Mouse (Mus musculus): ENCODE results near the gene Gla. TPM values are rescaled to one million over a fixed set of nuclear protein-coding genes. Genes with fewer than 3 reads are reported as not detected.

Gene Gla
- polyA plus RNA-seq, 1 experiment from 2014 or later, result 4.5 TPM

GRCm38 (mm10) chrX:134628200-134628599 lies 27.3 kb upstream of the Gla start:
- ATAC-seq (ENCODE audit: low read depth), result no peak
- no peaks in the 10 kb centered on the region for H3K4me1 ChIP-seq (ENCODE audit: control insufficient read depth, low read depth, low read length)
- H3K27ac ChIP-seq (ENCODE audit: low read length), result no peak overlapping the region
- no peak overlapping the region for H3K4me2 ChIP-seq (ENCODE audit: low read depth, low read length)
- H3K4me3 ChIP-seq (ENCODE audit: low read depth, low read length), result no peak overlapping the region
- no peaks in the 10 kb centered on the region for H3K27me3 ChIP-seq (ENCODE audit: control insufficient read depth, insufficient read depth, low read depth, low read length)
- 25% methylated on average over 2 of the region's 2 CpGs for whole genome bisulfite sequencing (ENCODE audit: insufficient replicate concordance)
- no peaks in the 10 kb centered on the region for H3K9me3 ChIP-seq (replicated peaks; ENCODE audit: control insufficient read depth, low read length)
- no peak overlapping the region for H3K9ac ChIP-seq (ENCODE audit: low read depth, low read length)
- H3K36me3 ChIP-seq (ENCODE audit: control insufficient read depth, insufficient read depth), result no peaks in the 10 kb centered on the region

GRCm38 (mm10) chrX:134623350-134623749 lies 22.4 kb upstream of the Gla start:
- Histone ChIP-seq H3K27me3 (ENCODE audit: control insufficient read depth, insufficient read depth, low read depth, low read length) (no peaks in the 10 kb centered on the region), H3K9me3 (replicated peaks; ENCODE audit: control insufficient read depth, low read length) (no peaks in the 10 kb centered on the region), H3K4me1 (ENCODE audit: control insufficient read depth, low read depth, low read length) (no peaks in the 10 kb centered on the region), H3K36me3 (ENCODE audit: control insufficient read depth, insufficient read depth) (no peaks in the 10 kb centered on the region), H3K9ac (ENCODE audit: low read depth, low read length) (no peak overlapping the region), H3K27ac (ENCODE audit: low read length) (no peak overlapping the region), H3K4me2 (ENCODE audit: low read depth, low read length) (no peak overlapping the region), H3K4me3 (ENCODE audit: low read depth, low read length) (no peak overlapping the region)
- no peak for ATAC-seq (ENCODE audit: low read depth)
- WGBS (ENCODE audit: insufficient replicate concordance), result 65% methylated on average over 4 of the region's 4 CpGs

DNA sequence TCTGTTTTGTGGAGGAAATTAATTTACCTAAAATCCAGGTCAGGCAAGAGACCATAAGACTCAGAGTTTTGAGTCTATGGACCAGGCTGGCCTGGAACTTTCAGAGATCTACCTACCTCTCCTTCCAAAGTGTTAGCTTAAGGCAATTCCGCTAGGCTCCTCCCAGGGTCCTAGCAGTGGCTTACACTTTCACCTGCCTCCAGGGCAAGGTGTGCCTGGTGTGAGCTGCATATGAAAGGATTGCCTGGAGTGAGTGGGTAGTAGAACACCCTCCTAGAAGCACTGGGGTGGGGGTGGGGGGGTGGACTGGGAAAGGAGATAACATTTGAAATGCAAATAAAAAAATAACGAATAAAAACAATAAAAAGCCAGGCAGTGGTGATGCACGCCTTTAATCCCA lies 20.8 kb upstream of the Gla start:
- H3K9ac ChIP-seq (ENCODE audit: low read depth, low read length), result no peak overlapping the region
- no peak for ATAC-seq (ENCODE audit: low read depth)
- WGBS (ENCODE audit: insufficient replicate concordance), result 58% methylated on average over 3 of the region's 3 CpGs

DNA sequence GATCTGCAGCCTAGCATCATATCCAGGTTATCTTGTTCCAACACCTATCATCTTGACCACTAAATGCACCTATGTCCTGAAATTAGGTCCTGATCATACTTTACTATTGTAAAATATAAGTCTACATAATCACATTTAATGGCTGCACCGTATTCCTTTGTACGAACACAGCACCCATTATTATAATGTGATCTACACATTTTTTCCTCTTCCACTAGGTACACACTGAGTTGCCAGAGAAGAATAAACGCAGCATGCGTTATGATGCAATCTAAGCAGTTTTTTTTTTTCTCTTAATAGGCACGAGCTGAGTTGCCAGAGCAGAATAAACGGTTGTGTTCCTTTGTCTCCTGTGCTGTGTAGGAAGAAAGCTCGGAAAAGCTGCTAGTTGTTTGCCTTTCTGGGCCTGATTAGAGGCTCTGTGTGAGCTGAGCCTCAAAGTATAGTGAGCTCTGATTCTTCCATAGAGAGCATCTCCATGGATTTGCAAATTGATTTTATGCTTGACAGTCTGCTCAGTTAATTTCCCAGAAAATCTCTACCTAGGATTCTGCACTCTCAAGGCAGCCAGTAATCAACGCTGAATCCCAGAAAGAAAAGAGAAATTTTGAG lies 19.4 kb upstream of the Gla start:
- no peaks in the 10 kb centered on the region for H3K9me3 ChIP-seq (replicated peaks; ENCODE audit: control insufficient read depth, low read length)
- no peak for ATAC-seq (ENCODE audit: low read depth)
- H3K4me2 ChIP-seq (ENCODE audit: low read depth, low read length), result no peak overlapping the region
- WGBS (ENCODE audit: insufficient replicate concordance), result 57% methylated on average over 8 of the region's 8 CpGs
- H3K27ac ChIP-seq (ENCODE audit: low read length), result no peak overlapping the region
- H3K4me1 ChIP-seq (ENCODE audit: control insufficient read depth, low read depth, low read length), result no peaks in the 10 kb centered on the region
- no peaks in the 10 kb centered on the region for H3K27me3 ChIP-seq (ENCODE audit: control insufficient read depth, insufficient read depth, low read depth, low read length)
- H3K4me3 ChIP-seq (ENCODE audit: low read depth, low read length), result no peak overlapping the region
- H3K36me3 ChIP-seq (ENCODE audit: control insufficient read depth, insufficient read depth), result no peaks in the 10 kb centered on the region
- H3K9ac ChIP-seq (ENCODE audit: low read depth, low read length), result no peak overlapping the region

More for the DNA sequence above, 20.8 kb upstream of the Gla start:
- no peak overlapping the region for H3K27ac ChIP-seq (ENCODE audit: low read length)
- H3K4me2 ChIP-seq (ENCODE audit: low read depth, low read length), result no peak overlapping the region
- H3K4me3 ChIP-seq (ENCODE audit: low read depth, low read length), result no peak overlapping the region
- no peaks in the 10 kb centered on the region for H3K36me3 ChIP-seq (ENCODE audit: control insufficient read depth, insufficient read depth)
- H3K9me3 ChIP-seq (replicated peaks; ENCODE audit: control insufficient read depth, low read length), result no peaks in the 10 kb centered on the region
- H3K27me3 ChIP-seq (ENCODE audit: control insufficient read depth, insufficient read depth, low read depth, low read length), result no peaks in the 10 kb centered on the region
- H3K4me1 ChIP-seq (ENCODE audit: control insufficient read depth, low read depth, low read length), result no peaks in the 10 kb centered on the region

GRCm38 (mm10) chrX:134619695-134620094 lies 18.8 kb upstream of the Gla start:
- Histone ChIP-seq H3K4me3 (ENCODE audit: low read depth, low read length) (no peak overlapping the region), H3K4me2 (ENCODE audit: low read depth, low read length) (no peak overlapping the region), H3K27ac (ENCODE audit: low read length) (no peak overlapping the region), H3K4me1 (ENCODE audit: control insufficient read depth, low read depth, low read length) (no peaks in the 10 kb centered on the region), H3K36me3 (ENCODE audit: control insufficient read depth, insufficient read depth) (no peaks in the 10 kb centered on the region), H3K9me3 (replicated peaks; ENCODE audit: control insufficient read depth, low read length) (no peaks in the 10 kb centered on the region), H3K9ac (ENCODE audit: low read depth, low read length) (no peak overlapping the region), H3K27me3 (ENCODE audit: control insufficient read depth, insufficient read depth, low read depth, low read length) (no peaks in the 10 kb centered on the region)
- no peak for ATAC-seq (ENCODE audit: low read depth)
- WGBS (ENCODE audit: insufficient replicate concordance), result 50% methylated on average over 9 of the region's 9 CpGs

- no peaks in the 10 kb centered on the region for H3K27me3 ChIP-seq (ENCODE audit: control insufficient read depth, insufficient read depth, low read depth, low read length)
- no peaks in the 10 kb centered on the region for H3K36me3 ChIP-seq (ENCODE audit: control insufficient read depth, insufficient read depth)
- no peak for ATAC-seq (ENCODE audit: low read depth)
- WGBS (ENCODE audit: insufficient replicate concordance), result 37% methylated on average over 2 of the region's 2 CpGs
- H3K27ac ChIP-seq (ENCODE audit: low read length), result no peak overlapping the region
- no peak overlapping the region for H3K4me3 ChIP-seq (ENCODE audit: low read depth, low read length)
- no peak overlapping the region for H3K4me2 ChIP-seq (ENCODE audit: low read depth, low read length)
- H3K4me1 ChIP-seq (ENCODE audit: control insufficient read depth, low read depth, low read length), result peaks cover 3% of the 10 kb centered on the region; the same call in 1 of the 2 replicates
- no peak overlapping the region for H3K9ac ChIP-seq (ENCODE audit: low read depth, low read length)
- H3K9me3 ChIP-seq (replicated peaks; ENCODE audit: control insufficient read depth, low read length), result no peaks in the 10 kb centered on the region
Measured at GRCm38 (mm10) chrX:134614306-134614705, 13.4 kb upstream of the Gla start.

DNA sequence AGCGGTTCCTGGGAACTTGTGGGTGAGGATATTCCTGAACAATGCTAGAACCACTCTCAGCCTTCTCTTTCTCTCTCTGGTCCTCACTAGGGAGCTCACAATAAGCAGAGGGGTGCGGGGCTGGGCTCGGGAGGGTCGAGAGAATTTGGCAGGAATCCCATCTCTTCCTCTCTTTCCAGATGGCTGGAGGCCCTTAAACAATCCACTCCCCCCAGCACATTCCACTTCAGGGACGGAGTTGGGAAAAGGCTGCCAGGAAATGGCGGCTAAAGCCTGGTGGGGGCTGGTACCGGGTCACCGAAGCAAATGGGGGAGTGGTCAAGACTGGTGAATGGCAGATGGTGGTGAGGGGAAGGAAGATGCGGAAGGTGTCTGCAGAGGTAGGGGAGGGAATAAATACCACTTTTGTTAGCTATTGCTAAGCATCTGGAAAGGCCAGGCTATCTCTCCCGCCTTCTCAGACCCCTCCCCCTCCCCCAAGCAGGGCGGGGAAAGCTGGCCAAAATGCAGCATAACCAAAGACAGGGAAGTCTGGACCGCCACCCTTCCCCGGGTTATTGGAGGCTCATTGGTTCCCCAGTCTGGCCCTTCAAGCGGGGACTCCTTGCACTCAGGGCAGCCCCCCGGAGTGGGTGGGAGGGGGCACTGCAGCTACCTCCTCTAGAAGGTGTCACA lies 11.5 kb upstream of the Gla start:
- ATAC-seq (ENCODE audit: low read depth), result peak; percentile 50
- Histone ChIP-seq H3K9me3 (replicated peaks; ENCODE audit: control insufficient read depth, low read length) (no peaks in the 10 kb centered on the region), H3K4me1 (ENCODE audit: control insufficient read depth, low read depth, low read length) (peaks cover 3% of the 10 kb centered on the region; the same call in 1 of the 2 replicates), H3K4me2 (ENCODE audit: low read depth, low read length) (peak overlapping the region; percentile 65), H3K4me3 (ENCODE audit: low read depth, low read length) (peak overlapping the region; percentile 53), H3K9ac (ENCODE audit: low read depth, low read length) (peak overlapping the region; percentile 53; the same call in 1 of the 2 replicates), H3K27ac (ENCODE audit: low read length) (peak overlapping the region; percentile 50), H3K36me3 (ENCODE audit: control insufficient read depth, insufficient read depth) (no peaks in the 10 kb centered on the region), H3K27me3 (ENCODE audit: control insufficient read depth, insufficient read depth, low read depth, low read length) (no peaks in the 10 kb centered on the region)
- 12% methylated on average over 15 of the region's 15 CpGs for WGBS (ENCODE audit: insufficient replicate concordance)

DNA sequence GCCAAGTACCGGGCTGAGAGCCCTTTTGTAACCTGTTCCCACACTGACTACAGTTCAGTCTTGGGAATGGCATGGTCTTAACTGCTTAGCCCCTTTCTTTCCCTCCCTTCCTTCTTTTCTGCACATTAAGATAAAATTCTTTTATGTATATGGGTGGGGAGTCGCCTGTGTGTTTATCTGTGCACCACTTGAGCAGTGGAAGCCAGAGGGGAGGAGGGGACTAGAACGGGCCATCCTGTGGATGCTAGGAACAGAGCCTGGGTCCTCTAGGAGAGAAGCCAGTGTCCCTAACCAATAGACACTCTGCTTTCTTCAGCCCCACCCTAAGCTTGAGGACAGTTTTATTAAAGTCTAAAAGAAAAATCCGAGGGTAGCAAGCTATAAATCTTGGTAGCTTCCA lies 10.1 kb upstream of the Gla start:
- no peaks in the 10 kb centered on the region for H3K36me3 ChIP-seq (ENCODE audit: control insufficient read depth, insufficient read depth)
- H3K4me1 ChIP-seq (ENCODE audit: control insufficient read depth, low read depth, low read length), result peaks cover 3% of the 10 kb centered on the region; the same call in 1 of the 2 replicates
- no peak overlapping the region for H3K4me3 ChIP-seq (ENCODE audit: low read depth, low read length)
- no peak overlapping the region for H3K27ac ChIP-seq (ENCODE audit: low read length)
- no peak overlapping the region for H3K9ac ChIP-seq (ENCODE audit: low read depth, low read length)
- H3K27me3 ChIP-seq (ENCODE audit: control insufficient read depth, insufficient read depth, low read depth, low read length), result no peaks in the 10 kb centered on the region
- H3K4me2 ChIP-seq (ENCODE audit: low read depth, low read length), result no peak overlapping the region
- WGBS (ENCODE audit: insufficient replicate concordance), result 46% methylated on average over 4 of the region's 4 CpGs
- peak; percentile 77 for ATAC-seq (ENCODE audit: low read depth)
- H3K9me3 ChIP-seq (replicated peaks; ENCODE audit: control insufficient read depth, low read length), result no peaks in the 10 kb centered on the region

DNA sequence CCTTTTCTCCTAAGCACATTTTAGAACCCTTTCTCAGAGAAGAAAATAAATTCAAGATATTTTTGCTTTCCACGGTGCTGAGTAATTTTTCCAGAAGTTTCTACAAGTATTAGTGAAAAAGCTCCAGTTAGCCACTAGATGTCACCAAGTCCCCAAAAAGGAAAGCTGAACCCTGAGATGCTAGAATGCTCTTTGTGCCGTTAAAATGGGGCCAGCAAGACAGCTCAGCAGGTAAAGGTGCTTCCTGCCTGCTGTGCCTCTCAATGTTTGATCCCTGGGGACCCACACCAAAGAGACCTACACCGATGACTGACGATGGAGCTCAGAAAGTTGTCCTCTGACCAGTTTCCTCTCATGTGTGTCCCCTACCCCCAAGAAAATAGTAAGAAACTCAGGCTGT lies 8.5 kb upstream of the Gla start:
- WGBS (ENCODE audit: insufficient replicate concordance), result 19% methylated on average over 4 of the region's 4 CpGs
- Histone ChIP-seq H3K27me3 (ENCODE audit: control insufficient read depth, insufficient read depth, low read depth, low read length) (no peaks in the 10 kb centered on the region), H3K4me2 (ENCODE audit: low read depth, low read length) (no peak overlapping the region), H3K9ac (ENCODE audit: low read depth, low read length) (no peak overlapping the region), H3K9me3 (replicated peaks; ENCODE audit: control insufficient read depth, low read length) (no peaks in the 10 kb centered on the region), H3K27ac (ENCODE audit: low read length) (no peak overlapping the region), H3K4me3 (ENCODE audit: low read depth, low read length) (no peak overlapping the region), H3K4me1 (ENCODE audit: control insufficient read depth, low read depth, low read length) (peaks cover 3% of the 10 kb centered on the region; the same call in 1 of the 2 replicates), H3K36me3 (ENCODE audit: control insufficient read depth, insufficient read depth) (no peaks in the 10 kb centered on the region)
- ATAC-seq (ENCODE audit: low read depth), result no peak

Measured in liver, embryonic 16.5 days (tissue).